Mouse (Mus musculus): ENCODE results near the gene Ammecr1. TPM values are rescaled to one million over a fixed set of nuclear protein-coding genes. Genes with fewer than 3 reads are reported as not detected.

Gene Ammecr1
- 12.9 and 14.8 TPM in 2 replicates for total RNA-seq (2021)
- long read RNA-seq, experiment 1, full-length matches to known transcripts, result 2 of 3 reads
- long read RNA-seq, experiment 1, partial matches to known transcripts, result 0 of 3 reads
- long read RNA-seq, experiment 1, other reads (novel, unspliced or antisense), result 1 of 3 reads
- long read RNA-seq, experiment 2, full-length matches to known transcripts, result 2 of 2 reads
- long read RNA-seq, experiment 2, partial matches to known transcripts, result 0 of 2 reads
- long read RNA-seq, experiment 2, other reads (novel, unspliced or antisense), result 0 of 2 reads

GRCm38 (mm10) chrX:142966008-142966966 lies at the start of gene Ammecr1:
TSS of gene Ammecr1 (minus strand) at chrX:142966728.
- peak; percentile 87 for DNase-seq

GRCm38 (mm10) chrX:143014118-143014517 lies 47.6 kb upstream of the Ammecr1 start:
- no peak for DNase-seq

- DNase-seq, result no peak
Observed at GRCm38 (mm10) chrX:143012334-143012733, 45.8 kb upstream of the Ammecr1 start.

- DNase-seq, result no peak
Observed at GRCm38 (mm10) chrX:143011865-143012264, 45.3 kb upstream of the Ammecr1 start.

- no peak for DNase-seq
Observed at GRCm38 (mm10) chrX:143004131-143004846, 37.8 kb upstream of the Ammecr1 start.

GRCm38 (mm10) chrX:142997214-142997613 lies 30.7 kb upstream of the Ammecr1 start:
- DNase-seq, result no peak

- no peak for DNase-seq
Observed at GRCm38 (mm10) chrX:142994514-142994913, 28.0 kb upstream of the Ammecr1 start.

- DNase-seq, result no peak
Observed at GRCm38 (mm10) chrX:142984170-142984569, 17.6 kb upstream of the Ammecr1 start.

GRCm38 (mm10) chrX:142983638-142984037 lies 17.1 kb upstream of the Ammecr1 start:
- DNase-seq, result no peak

GRCm38 (mm10) chrX:142981530-142982130 lies 15.1 kb upstream of the Ammecr1 start:
- DNase-seq, result no peak

- no peak for DNase-seq
Observed at GRCm38 (mm10) chrX:142980855-142981529, 14.5 kb upstream of the Ammecr1 start.

GRCm38 (mm10) chrX:142979224-142979623 lies 12.7 kb upstream of the Ammecr1 start:
- DNase-seq, result no peak

GRCm38 (mm10) chrX:142972443-142972970 lies 6.0 kb upstream of the Ammecr1 start:
- DNase-seq, result no peak

- DNase-seq, result no peak
Observed at GRCm38 (mm10) chrX:142971759-142972158, 5.2 kb upstream of the Ammecr1 start.

- no peak for DNase-seq
Observed at GRCm38 (mm10) chrX:142967067-142967466, 539 bp upstream of the Ammecr1 start.

- DNase-seq, result peak; percentile 14
Observed at GRCm38 (mm10) chrX:142965236-142966007, 1.1 kb downstream of the Ammecr1 start.

GRCm38 (mm10) chrX:142960434-142960833 lies 6.1 kb downstream of the Ammecr1 start:
- no peak for DNase-seq

GRCm38 (mm10) chrX:142959674-142960307 lies 6.7 kb downstream of the Ammecr1 start:
- DNase-seq, result no peak

GRCm38 (mm10) chrX:142928430-142928829 lies 38.1 kb downstream of the Ammecr1 start:
- no peak for DNase-seq

GRCm38 (mm10) chrX:142917394-142917793 lies 49.1 kb downstream of the Ammecr1 start:
- no peak for DNase-seq

Measured in adrenal gland, postnatal 14 days (tissue).